Mouse (Mus musculus) cerebellum, adult 11-12 months (tissue): ENCODE measurements around the gene Dpf1.

Source experiments
- DNase-seq: peaks from one replicate; pipeline ENCODE4 v3.0.0; 2022

The Dpf1 gene

GRCm38 (mm10) chr7:29303738-29304462 is at the start of gene Dpf1:
Dpf1 (plus strand) TSS chr7:29303951.
- DNase-seq = peak; percentile 92

- no peak for DNase-seq
These were observed 47.9 kb upstream of the Dpf1 start for GRCm38 (mm10) chr7:29255875-29256274.

GRCm38 (mm10) chr7:29257368-29257767 is 46.4 kb upstream of the Dpf1 start:
- DNase-seq = no peak

GRCm38 (mm10) chr7:29259781-29260730 is 43.7 kb upstream of the Dpf1 start:
- no peak for DNase-seq

GRCm38 (mm10) chr7:29262151-29262550 is 41.6 kb upstream of the Dpf1 start:
- DNase-seq = no peak

GRCm38 (mm10) chr7:29263831-29264230 is 39.9 kb upstream of the Dpf1 start:
- DNase-seq = no peak

GRCm38 (mm10) chr7:29265636-29266035 is 38.1 kb upstream of the Dpf1 start:
- no peak for DNase-seq

GRCm38 (mm10) chr7:29266931-29267330 is 36.8 kb upstream of the Dpf1 start:
- no peak for DNase-seq

- DNase-seq = no peak
These were observed 33.3 kb upstream of the Dpf1 start for GRCm38 (mm10) chr7:29270445-29270844.

- DNase-seq = no peak
These were observed 31.9 kb upstream of the Dpf1 start for GRCm38 (mm10) chr7:29271687-29272465.

- no peak for DNase-seq
These were observed 27.0 kb upstream of the Dpf1 start for GRCm38 (mm10) chr7:29276715-29277114.

GRCm38 (mm10) chr7:29277510-29277909 is 26.2 kb upstream of the Dpf1 start:
- DNase-seq = no peak

- no peak for DNase-seq
These were observed 24.5 kb upstream of the Dpf1 start for GRCm38 (mm10) chr7:29279261-29279660.

GRCm38 (mm10) chr7:29279924-29280323 is 23.8 kb upstream of the Dpf1 start:
- no peak for DNase-seq

GRCm38 (mm10) chr7:29280801-29281200 is 22.9 kb upstream of the Dpf1 start:
- DNase-seq = peak; percentile 58

GRCm38 (mm10) chr7:29281201-29282073 is 22.3 kb upstream of the Dpf1 start, which contains the start of gene Spint2:
Spint2 (minus strand) TSS chr7:29281912.
- DNase-seq = no peak

GRCm38 (mm10) chr7:29282074-29282554 is 21.6 kb upstream of the Dpf1 start:
- DNase-seq = peak; percentile 86

GRCm38 (mm10) chr7:29283876-29284275 is 19.9 kb upstream of the Dpf1 start:
- DNase-seq = no peak

GRCm38 (mm10) chr7:29284523-29284922 is 19.2 kb upstream of the Dpf1 start:
- no peak for DNase-seq

GRCm38 (mm10) chr7:29287481-29287880 is 16.3 kb upstream of the Dpf1 start:
- DNase-seq = no peak

- DNase-seq = no peak
These were observed 15.7 kb upstream of the Dpf1 start for GRCm38 (mm10) chr7:29288079-29288478.
